Mouse (Mus musculus) heart, postnatal 10 days (tissue): ENCODE data around the gene Rasd1. TPM values are rescaled to one million over a fixed set of nuclear protein-coding genes. Genes with fewer than 3 reads are reported as not detected.
"Not testable (repeated sequence)": the region's sequence is repeated elsewhere in the genome, so short reads cannot be mapped to it uniquely, and the experiment has no call there.

Source experiments
- DNase-seq, 2 experiments: peaks; one replicate each; pipeline ENCODE4 v3.0.0; 2021
- intact Hi-C: fragments of 180-260 bp; cut with DNase I; formaldehyde crosslinking; loops from one replicate; pipeline ENCODE4 v1.15.1; 2025
- total RNA-seq, 2 experiments: library from RNA; stranded (reverse); gene quantifications; 2 replicates each; pipeline ENCODE4 v1.2.3; 2021

The Rasd1 gene
- total RNA-seq, 2 experiments from 2014 or later = 7.3 to 12.4 TPM

DNA sequence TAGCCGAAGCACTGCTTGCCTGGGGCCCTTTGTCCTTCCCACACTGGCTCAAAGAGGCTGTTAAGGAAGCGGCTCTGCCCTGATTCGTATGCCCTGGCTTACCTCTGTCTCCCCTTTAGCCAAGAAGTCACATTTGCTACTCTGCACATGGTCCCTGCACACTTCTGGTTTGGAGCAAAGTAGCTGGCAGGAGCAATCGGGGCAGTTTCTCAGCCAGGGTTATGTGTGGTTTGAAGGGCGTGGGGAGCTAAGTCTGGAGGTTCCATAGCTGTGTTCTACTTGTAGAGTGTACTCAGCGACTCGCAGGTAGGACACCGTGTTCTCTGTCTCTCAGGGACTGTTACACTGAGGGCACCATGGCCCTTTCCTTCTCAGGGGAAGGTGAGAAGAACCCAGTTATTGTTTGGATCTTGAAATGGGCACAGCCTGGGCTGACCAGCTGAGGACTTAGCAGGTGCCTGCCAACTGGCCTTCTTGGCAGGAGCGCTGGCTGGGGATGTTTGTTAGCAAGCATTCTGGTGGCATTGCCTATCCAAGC, 3.3 kb downstream of the Rasd1 start:
- peak in 1 of 2 experiments; percentile 26 for DNase-seq
- intact Hi-C loops = loop anchor here (5.0 kb wide), 1 partner anchor 59 kb away; no protein-coding TSS in a partner anchor

DNA sequence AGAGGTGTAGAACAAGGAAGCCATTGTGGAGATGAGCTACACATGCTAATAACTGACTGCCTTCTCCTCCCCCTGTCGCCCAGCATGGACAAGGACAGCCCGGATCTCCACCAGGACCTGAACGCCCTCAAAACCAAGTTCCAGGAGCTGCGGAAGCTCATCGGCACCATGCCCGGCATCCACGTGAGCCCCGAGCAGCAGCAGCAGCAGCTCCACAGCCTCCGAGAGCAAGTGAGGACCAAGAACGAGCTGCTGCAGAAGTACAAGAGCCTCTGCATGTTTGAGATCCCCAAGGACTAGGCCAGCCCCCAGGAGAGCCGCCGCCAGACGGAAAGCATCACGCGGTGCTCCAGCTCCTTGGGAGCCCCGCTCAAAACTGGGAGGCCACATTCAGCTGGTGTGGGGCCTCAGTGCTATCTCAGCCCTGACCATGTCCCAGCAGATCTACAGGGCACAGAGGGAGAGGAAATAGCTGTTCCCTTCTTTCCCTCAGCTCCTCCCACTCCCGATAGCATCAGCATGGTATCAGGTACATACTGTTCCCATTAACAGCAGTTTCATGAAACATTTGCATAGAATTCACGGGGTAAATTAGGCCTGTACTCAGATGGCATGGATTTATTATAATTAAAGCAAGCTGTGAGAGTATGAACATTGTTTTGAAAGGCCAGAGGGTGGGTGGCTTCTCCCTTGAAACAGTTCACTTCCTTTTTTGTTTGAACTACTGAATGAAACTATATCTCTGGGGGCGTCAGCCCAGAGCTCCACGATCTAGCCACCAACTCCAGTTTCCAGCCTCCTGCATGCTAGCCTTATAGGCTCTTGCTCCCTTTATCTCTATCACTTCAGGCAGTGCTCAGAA, 4.0 kb downstream of the Rasd1 start:
- intact Hi-C loops = loop anchor here (5.0 kb wide), 1 partner anchor 58 kb away; no protein-coding TSS in a partner anchor
- peak in 1 of 2 experiments; percentile 37 for DNase-seq

DNA sequence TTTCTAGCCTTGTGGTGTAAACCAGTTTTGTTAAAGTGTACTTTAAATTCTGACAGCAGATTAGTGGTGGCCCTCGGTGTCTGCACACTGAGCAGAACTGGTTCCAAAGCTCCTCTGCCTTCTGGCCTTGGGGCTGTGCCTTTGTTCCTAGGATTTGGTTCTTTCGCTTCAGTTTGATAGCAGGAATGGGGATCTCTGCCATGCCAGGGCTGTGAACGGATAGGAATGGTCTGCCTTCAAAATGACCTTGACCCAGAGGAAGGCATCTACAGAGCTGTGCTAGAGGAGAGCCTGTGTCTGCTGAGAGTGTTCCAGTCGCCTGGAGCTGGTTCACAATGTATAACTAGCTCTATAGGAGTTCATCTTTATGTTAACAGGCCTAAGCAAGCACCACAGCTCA, 5.3 kb downstream of the Rasd1 start:
- peak in 1 of 2 experiments; percentile 16 for DNase-seq
- intact Hi-C loops = loop anchor here (10.0 kb wide), 1 partner anchor 795 kb away; the partner anchor contains the start of gene Iba57

GRCm38 (mm10) chr11:59956749-59957148, 8.0 kb downstream of the Rasd1 start:
- DNase-seq = no peak
- intact Hi-C loops = loop anchor here (10.0 kb wide), 1 partner anchor 792 kb away; the partner anchor contains the start of gene Iba57

DNA sequence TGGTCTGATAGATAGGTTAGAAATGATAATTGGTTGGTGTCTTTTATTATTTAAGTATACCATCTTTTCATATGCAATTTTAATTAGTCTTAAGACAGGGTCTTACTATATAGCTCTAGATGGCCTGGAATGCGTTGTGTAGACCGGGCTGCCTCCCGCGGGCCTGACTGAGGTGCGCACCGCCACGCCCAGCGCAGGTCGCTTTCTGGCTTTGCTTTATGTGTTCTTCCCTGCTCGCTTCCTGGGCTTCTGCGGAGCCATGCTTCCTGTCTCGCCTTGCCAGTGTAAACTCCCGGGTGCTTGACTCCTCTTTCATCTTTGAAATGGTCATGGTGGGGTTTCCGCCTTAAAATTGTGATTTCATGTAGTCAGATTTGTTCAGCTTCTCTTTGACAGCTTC, 11.9 kb downstream of the Rasd1 start:
- DNase-seq = no peak
- intact Hi-C loops = loop anchor here (10.0 kb wide), 1 partner anchor 788 kb away; the partner anchor contains the start of gene Iba57

DNA sequence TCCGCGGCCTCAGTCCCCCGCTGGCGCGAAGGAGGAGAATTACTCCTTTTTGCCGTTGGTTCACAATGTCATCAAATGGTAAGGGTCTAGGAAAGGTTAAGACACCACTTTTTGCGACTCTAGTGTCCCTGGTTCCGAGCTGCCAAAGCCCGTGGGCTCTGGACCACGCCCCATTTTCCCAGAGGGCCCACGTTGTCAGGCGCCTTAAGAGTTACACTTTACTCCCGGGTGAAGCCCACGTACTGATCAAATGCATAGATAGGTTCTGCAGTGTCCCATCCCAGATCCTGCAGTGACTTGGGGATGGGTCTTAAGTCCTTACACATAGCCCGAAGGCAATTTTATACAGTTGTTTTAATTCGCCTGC, 16.4 kb downstream of the Rasd1 start:
- intact Hi-C loops = no loop called here
- peak in 1 of 2 experiments; percentile 37 for DNase-seq

DNA sequence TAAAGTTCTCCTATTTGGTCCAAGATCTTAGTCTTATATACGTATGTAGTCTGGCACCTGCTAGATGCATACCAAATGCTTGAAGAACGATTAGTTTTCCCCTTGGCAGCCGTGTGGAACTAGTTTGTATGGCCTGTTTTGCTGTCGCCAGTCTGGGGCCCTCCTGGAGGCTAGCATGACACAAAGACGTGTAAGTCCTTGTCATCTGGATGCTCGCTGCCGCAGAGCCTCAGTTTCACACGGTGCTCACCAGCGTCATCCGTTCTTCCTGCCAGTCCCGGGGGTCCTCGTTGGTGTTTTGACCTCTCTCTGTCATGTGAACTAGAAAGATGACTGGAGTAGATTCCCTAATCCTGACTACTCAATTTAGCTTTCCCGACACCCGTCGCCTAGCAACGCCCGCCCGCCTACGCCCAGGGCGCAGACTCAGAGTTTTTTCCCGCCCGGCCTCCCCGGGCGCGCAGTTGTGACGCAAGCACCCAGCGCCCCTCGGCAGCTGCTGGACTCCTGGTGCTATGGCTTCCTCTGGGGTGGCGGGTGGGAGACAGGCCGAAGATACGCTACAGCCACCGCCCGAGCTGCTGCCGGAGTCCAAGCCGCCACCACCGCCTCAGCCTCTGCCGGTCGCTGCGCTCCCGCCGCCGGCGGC, 16.9 kb downstream of the Rasd1 start, which contains the start of gene Med9:
Gene Med9, plus strand, starts transcription at position 455 of the 649 bp plus-strand sequence.
- intact Hi-C loops = no loop called here
- DNase-seq = peak; percentile 97 to 98

DNA sequence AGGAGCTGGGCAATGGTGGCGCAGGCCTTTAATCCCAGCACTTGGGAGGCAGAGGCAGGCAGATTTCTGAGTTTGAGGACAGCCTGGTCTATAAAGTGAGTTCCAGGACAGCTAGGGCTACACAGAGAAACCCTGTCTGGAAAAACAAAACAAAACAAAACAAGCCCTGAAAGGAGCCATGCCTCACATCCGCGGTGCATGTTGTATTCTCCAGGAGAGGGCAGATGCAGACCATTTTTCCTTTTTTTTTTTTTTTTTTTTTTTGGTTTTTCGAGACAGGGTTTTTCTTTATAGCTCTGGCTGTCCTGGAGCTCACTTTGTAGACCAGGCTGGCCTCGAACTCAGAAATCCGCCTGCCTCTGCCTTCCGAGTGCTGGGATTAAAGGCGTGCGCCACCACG, 19.9 kb downstream of the Rasd1 start:
- DNase-seq, intact Hi-C loops: not testable (repeated sequence)

DNA sequence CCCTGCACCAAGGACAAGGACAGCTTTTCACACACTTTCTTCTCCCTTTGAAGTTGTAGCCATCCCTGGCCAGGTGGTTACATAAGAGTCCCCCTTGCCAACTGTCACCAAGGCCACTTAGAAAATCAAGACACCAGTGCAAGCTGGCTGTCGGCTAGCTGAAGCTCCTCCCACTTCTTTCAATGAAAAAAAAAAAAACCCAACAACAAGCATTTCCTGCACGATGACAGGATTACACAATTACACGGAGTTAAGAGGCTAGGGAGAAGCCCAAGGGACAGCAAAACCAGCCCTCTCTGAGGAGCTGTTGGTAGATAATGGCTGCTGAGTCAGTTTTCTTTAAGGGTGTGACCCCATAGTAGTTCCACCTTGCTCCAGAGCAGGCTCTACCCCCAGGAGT, 23.4 kb downstream of the Rasd1 start:
- no peak for DNase-seq
- intact Hi-C loops = no loop called here

- no peak for DNase-seq
- intact Hi-C loops = no loop called here
Observed at GRCm38 (mm10) chr11:59940645-59941044, 24.1 kb downstream of the Rasd1 start.

DNA sequence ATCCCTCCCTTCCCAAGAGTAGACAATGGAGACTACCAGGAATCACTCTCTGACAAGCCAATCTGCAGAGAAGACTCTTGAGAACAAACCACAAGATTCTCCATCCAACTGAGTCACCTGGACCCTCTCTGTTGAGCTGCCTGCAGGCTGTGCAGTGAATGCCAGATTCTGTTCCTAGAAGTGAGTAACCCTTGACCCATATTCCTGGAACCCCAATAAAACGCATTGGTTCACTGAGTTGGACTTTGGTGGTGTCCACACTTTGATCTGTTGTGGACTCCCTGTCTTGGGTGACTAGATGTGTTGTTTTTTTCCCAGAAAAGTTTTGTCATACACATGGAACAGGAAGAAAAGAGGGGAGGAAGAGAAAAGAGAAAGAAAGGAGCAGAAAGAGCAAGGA, 24.9 kb downstream of the Rasd1 start:
- intact Hi-C loops = no loop called here
- DNase-seq = no peak

- no peak for DNase-seq
- intact Hi-C loops = no loop called here
Observed at GRCm38 (mm10) chr11:59937615-59938014, 27.1 kb downstream of the Rasd1 start.

DNA sequence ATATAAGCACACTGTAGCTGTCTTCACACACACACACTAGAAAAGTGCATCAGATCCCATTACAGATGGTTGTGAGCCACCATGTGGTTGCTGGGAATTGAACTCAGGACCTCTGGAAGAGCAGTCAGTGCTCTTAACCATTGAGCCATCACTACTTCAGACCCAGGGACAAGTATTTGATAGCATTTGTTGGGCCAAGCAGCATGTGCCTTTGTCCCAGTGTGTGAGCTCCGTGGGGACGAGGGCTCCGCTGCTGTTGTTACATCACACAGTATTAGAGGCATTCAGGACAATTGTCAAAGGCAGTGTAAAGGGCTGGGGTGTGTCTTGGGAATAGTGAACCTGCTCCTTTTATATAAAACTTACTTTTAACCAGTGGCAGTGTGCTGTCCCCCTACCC, 27.7 kb downstream of the Rasd1 start:
- intact Hi-C loops = no loop called here
- DNase-seq = no peak

- no peak for DNase-seq
- intact Hi-C loops = no loop called here
Observed at GRCm38 (mm10) chr11:59933943-59934342, 30.8 kb downstream of the Rasd1 start.

DNA sequence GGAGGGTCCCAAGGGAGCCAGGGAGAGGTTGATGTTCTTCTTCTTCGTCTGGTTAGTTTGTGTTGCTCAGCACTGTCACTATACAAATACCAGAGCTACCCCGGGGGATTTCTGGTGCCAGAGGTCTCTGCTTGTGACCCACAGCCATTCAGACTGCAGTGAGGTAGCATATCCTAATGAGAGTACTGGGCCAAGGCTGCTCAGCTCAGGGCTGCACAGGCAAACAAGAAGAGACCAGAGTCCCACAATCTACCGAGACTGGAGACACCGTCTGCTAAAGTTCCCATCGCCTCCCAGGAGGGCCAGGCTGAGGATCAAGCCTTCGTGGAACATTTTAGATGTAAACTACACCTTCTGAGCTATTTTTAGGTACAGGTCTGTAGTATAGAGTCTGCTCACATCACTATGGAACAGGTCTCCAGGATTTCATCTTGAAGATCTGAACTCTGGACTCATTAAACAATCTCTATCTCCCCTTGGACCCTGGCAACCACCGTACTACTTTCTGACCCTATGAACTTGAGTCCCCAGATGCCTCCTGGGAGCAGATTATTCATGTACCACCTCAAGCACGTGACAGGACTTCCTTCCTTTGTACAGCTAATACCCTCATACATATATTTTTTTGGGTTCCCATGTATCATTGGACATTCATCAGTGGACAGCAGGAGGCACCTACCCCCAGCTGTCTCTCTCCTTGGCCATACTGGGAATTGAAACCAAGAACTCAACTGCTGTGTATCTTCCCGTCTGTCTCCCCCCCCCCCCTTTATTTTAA, 32.0 kb downstream of the Rasd1 start:
- no peak for DNase-seq
- intact Hi-C loops = no loop called here

DNA sequence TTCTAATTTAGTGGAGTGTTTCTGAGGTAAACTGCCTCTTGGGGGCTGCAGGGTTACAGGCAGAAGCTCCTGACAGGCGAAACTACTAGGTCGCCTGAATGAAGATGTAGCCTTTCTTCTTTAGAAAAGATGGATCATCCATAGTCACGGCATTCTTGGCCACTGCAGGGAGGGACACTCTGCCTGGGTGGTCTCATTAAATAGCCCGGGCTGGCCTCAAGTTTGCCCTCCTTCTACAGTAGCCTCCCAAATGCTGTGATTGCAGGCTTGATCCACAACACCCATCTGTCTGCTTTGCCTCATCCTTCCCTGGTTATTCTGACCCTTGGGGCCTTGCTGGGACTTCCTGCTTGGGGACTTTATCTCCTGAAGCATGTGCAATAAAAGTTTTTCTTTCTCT, 34.7 kb downstream of the Rasd1 start:
- DNase-seq = no peak
- intact Hi-C loops = no loop called here

DNA sequence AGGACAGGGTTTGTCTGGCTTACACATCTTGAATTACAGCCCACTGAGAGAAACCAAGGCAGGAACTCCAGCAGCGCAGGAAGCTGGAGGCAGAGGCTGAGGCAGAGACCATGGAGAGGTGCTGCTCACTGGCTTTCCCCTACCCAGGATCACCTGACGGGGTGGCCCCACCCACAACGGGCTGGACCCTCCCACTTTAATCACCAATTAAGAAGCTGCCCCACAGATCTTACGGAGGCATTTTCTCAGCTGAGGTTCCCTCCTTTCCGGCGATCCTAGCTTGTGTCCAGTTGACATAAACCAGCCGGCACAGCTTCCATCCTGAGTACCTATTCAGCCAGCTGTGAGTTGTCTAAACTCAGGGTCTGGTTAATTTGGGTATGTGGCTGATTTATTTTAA, 43.5 kb downstream of the Rasd1 start:
- intact Hi-C loops = no loop called here
- peak; percentile 28 for DNase-seq

DNA sequence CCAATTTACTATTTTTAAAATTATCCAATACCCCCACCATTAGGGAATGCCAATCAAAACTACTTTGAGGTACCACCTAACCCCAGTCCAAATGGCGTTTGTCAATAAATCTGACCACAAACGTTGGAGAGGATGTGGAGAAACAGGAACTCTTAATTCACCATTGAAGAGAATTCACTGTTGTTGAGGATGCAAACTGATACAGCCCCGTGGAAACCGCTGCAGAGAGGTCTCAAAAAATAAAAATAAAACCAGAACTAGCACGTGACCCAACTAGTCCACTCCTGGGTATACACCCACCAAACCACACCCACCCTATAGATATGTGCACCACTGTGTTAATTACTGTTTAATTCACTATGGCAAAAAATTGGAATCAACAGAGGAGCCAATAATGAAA, 44.4 kb downstream of the Rasd1 start:
- intact Hi-C loops = no loop called here
- no peak for DNase-seq

- intact Hi-C loops = no loop called here
- no peak for DNase-seq
Observed at GRCm38 (mm10) chr11:59919401-59919800, 45.3 kb downstream of the Rasd1 start.

- intact Hi-C loops = no loop called here
- DNase-seq = peak; percentile 55 to 63
Observed at GRCm38 (mm10) chr11:59918014-59918413, 46.7 kb downstream of the Rasd1 start.

DNA sequence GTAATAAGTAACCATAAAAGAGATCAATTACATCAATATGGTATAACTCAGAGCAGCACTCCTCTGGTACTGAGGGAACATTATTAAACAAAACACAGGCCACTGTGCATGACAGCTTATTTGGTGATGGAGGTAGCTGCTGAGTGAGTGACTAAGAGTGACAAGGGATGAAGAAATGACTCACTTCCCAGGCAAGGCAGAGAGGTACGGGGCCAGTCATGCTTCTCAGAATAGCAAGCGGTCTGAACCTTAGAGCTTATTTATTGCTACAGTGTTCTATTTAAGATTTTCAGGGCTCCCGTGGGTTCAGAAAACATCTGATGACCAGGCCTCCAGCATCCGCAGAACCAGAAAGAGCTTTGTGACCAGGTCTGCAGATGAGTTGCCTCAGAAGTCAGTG, 51.0 kb downstream of the Rasd1 start:
- intact Hi-C loops = no loop called here

More for the DNA sequence above, 51.0 kb downstream of the Rasd1 start:
- no peak for DNase-seq
